Mouse (Mus musculus) heart, embryonic 14.5 days (tissue): ENCODE measurements at regions not wholly inside any gene's neighbourhood (a gene's known extent, or its start where the extent isn't known, plus 50 kb on each side); places are given as distances from the start of the nearest gene placed in this dataset.

Experiments
- ATAC-seq: fragments of 200-750 bp; cut with Nextera tagmentation; 2 replicates; pipeline ENCODE4 v1.8.0; 2017; ENCODE audit warnings: low read depth, moderate TSS enrichment; ENCODE audit not compliant: insufficient number of reproducible peaks, insufficient read depth, low FRiP score
- H3K27ac ChIP-seq, 2 experiments: fragments of 200-500 bp in 1 of 2; fragments of 300-500 bp in 1 of 2; sonication (generic) in 1 of 2; replicated peaks in 1 of 2; 2 replicates each; pipeline ENCODE4 v1.5.1; 2012 to 2014; ENCODE audit warnings: low read depth in 2 of 2, low read length in 2 of 2, control low read depth in 1 of 2, mild to moderate bottlenecking in 1 of 2, mixed read lengths in 1 of 2; ENCODE audit not compliant: control insufficient read depth in 1 of 2, insufficient read depth in 1 of 2
- H3K27me3 ChIP-seq: fragments of 300-500 bp; sonication (generic); 2 replicates; pipeline ENCODE4 v1.6.1; 2014; ENCODE audit warnings: mild to moderate bottlenecking, low read length, control low read depth; ENCODE audit not compliant: control insufficient read depth, insufficient read depth
- H3K36me3 ChIP-seq: fragments of 300-500 bp; sonication (generic); 2 replicates; pipeline ENCODE4 v1.6.1; 2014; ENCODE audit warnings: mild to moderate bottlenecking, control low read depth, low read length, mixed read lengths; ENCODE audit not compliant: control insufficient read depth, insufficient read depth
- H3K4me1 ChIP-seq, 2 experiments: fragments of 200-500 bp in 1 of 2; fragments of 300-500 bp in 1 of 2; sonication (generic) in 1 of 2; 2 replicates each; pipeline ENCODE4 v1.6.1; 2012 to 2014; ENCODE audit warnings: low read length in 2 of 2, control low read depth in 1 of 2, mixed read lengths in 1 of 2; ENCODE audit not compliant: control insufficient read depth in 2 of 2, insufficient read depth in 2 of 2
- H3K4me2 ChIP-seq: fragments of 300-500 bp; sonication (generic); 2 replicates; pipeline ENCODE4 v1.6.1; 2014; ENCODE audit warnings: mild to moderate bottlenecking, low read length
- H3K4me3 ChIP-seq, 2 experiments: fragments of 200-500 bp in 1 of 2; fragments of 300-500 bp in 1 of 2; sonication (generic) in 1 of 2; 2 replicates each; pipeline ENCODE4 v1.5.1; 2012 to 2014; ENCODE audit warnings: low read length in 2 of 2, mild to moderate bottlenecking in 2 of 2, control low read depth in 1 of 2, low read depth in 1 of 2, moderate library complexity in 1 of 2; ENCODE audit not compliant: control insufficient read depth in 1 of 2, insufficient read depth in 1 of 2
- H3K9ac ChIP-seq: fragments of 300-500 bp; sonication (generic); 2 replicates; pipeline ENCODE4 v1.6.1; 2014; ENCODE audit warnings: mild to moderate bottlenecking, low read length
- H3K9me3 ChIP-seq: fragments of 300-500 bp; sonication (generic); 2 replicates; pipeline ENCODE4 v1.6.1; 2016; ENCODE audit warnings: low read length, control low read depth; ENCODE audit not compliant: control insufficient read depth
- WGBS: fragments of 180-500 bp; shearing (Covaris S2); extraction: QIAGEN DNeasy Blood & Tissue Kit; methylation state at CpG from one replicate; pipeline ENCODE4 v1.1.7; 2014; 5-methylcytosine and 5-hydroxymethylcytosine counted together

GRCm38 (mm10) chr9:16906155-16906554 is 405.1 kb upstream of the Fat3 start:
- no peak for ATAC-seq
- H3K9ac ChIP-seq, result no peak overlapping the region
- no peaks in the 10 kb centered on the region for H3K9me3 ChIP-seq
- no peaks in the 10 kb centered on the region for H3K36me3 ChIP-seq
- H3K27me3 ChIP-seq, result no peaks in the 10 kb centered on the region
- H3K4me2 ChIP-seq, result no peak overlapping the region
- no peak overlapping the region for H3K27ac ChIP-seq
- no peaks in the 10 kb centered on the region for H3K4me1 ChIP-seq
- H3K4me3 ChIP-seq, result no peak overlapping the region

DNA sequence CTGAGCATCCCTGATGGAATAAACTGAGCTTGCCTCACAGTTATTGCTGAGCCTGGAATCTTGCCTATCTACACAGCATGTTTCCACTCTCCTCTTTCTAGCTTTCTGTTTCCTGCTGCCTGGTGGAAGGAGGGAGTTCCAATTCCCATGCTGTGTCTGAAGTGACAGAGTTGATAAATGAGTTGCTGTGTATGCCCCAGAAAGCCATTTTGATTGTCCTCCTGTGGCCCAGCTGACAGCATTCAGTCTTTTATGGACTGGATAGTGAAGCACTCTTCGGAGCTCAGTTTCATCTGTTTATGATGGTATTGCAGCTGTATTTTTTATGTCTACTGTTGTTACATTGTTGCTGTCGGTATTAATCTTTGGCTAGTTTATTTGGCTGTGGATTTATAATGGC is 398.0 kb upstream of the Fat3 start:
- no peak overlapping the region for H3K4me2 ChIP-seq
- H3K27me3 ChIP-seq, result no peaks in the 10 kb centered on the region
- ATAC-seq, result no peak
- WGBS, result 70% methylated on average over 2 of the region's 2 CpGs
- H3K9me3 ChIP-seq, result no peaks in the 10 kb centered on the region
- no peak overlapping the region for H3K4me3 ChIP-seq
- H3K9ac ChIP-seq, result no peak overlapping the region
- H3K4me1 ChIP-seq, result no peaks in the 10 kb centered on the region
- H3K36me3 ChIP-seq, result no peaks in the 10 kb centered on the region
- no peak overlapping the region for H3K27ac ChIP-seq

DNA sequence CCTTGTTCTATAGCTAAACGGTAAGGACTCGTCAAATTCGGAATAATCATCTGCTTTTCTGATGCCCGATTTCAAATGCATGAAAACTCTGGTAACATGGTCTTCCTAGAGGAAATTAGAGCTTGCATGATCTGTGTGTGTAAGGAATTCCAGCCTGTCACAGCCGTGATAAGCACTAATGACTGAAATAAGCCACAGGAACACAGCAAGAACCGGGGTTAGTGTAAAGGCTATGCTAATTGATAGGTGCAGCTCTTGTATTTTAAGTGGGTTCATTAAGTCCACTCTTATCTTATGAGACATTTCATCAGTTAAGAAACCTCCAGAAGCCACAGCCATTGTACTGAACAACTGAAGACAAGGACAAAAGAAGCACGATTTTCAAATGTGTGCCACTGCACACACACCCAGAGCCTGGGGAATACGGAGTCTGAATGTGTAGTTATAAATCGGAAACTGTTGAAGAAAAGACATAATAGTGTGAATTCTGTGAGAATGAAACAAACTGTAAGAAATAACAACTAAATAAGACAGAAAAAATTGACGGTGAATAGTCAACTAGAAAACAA is 351.5 kb upstream of the Fat3 start:
- no peaks in the 10 kb centered on the region for H3K9me3 ChIP-seq
- ATAC-seq, result no peak
- 66% methylated on average over 10 of the region's 10 CpGs for WGBS

GRCm38 (mm10) chr9:16808494-16808893 is 307.4 kb upstream of the Fat3 start:
- Histone ChIP-seq H3K36me3 (no peaks in the 10 kb centered on the region), H3K27ac (no peak overlapping the region), H3K9me3 (no peaks in the 10 kb centered on the region), H3K27me3 (no peaks in the 10 kb centered on the region), H3K9ac (no peak overlapping the region), H3K4me1 (no peaks in the 10 kb centered on the region), H3K4me3 (no peak overlapping the region), H3K4me2 (no peak overlapping the region)
- no peak for ATAC-seq
- 52% methylated on average over 2 of the region's 2 CpGs for WGBS

More for the DNA sequence above, 351.5 kb upstream of the Fat3 start:
- no peak overlapping the region for H3K4me3 ChIP-seq
- no peak overlapping the region for H3K9ac ChIP-seq
- no peaks in the 10 kb centered on the region for H3K4me1 ChIP-seq
- no peaks in the 10 kb centered on the region for H3K27me3 ChIP-seq
- no peak overlapping the region for H3K27ac ChIP-seq
- no peak overlapping the region for H3K4me2 ChIP-seq
- H3K36me3 ChIP-seq, result no peaks in the 10 kb centered on the region

DNA sequence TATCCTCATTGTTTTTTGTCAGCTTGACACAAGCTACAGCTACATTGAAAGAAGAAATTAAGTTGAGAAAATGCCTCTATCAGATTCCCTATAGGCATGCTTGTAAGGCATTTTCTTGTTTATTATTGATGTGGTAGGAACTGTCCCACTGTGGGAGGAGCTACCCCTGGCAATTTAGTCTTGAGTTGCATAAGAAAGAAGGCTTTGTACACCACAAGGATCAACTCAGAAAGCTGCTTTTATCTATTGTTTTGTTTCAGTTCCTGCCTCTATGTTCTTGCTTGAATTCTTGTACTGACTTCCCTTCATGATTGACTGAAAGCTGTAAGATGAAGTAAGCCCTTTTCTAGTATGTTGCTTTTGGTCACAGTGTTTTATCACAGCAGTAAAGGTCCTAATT is 271.8 kb upstream of the Fat3 start:
- no peak overlapping the region for H3K4me3 ChIP-seq
- H3K27ac ChIP-seq, result no peak overlapping the region
- H3K9me3 ChIP-seq, result no peaks in the 10 kb centered on the region
- no peak overlapping the region for H3K4me2 ChIP-seq
- H3K27me3 ChIP-seq, result no peaks in the 10 kb centered on the region
- no peaks in the 10 kb centered on the region for H3K4me1 ChIP-seq
- no peak overlapping the region for H3K9ac ChIP-seq
- no peaks in the 10 kb centered on the region for H3K36me3 ChIP-seq
- ATAC-seq, result no peak

DNA sequence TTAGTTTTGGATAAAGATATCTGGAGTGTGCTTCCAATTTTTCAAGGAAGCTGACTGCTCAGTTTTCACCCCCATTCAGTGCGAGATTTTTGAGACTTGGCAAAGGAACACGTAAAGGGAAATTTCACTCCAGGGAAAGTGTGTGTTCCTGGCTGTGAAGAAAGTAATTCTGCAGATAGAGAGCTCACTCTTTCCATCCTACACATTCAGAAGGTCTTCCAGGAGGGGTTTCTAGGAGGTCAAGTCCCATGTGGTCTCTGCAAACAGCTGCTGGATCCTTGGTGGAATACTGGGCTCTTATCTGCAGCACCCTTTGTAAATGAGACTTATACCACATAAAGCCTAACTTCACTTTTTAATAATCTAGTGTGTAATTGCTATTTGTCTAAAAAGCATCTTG is 226.6 kb upstream of the Fat3 start:
- Histone ChIP-seq H3K27ac (no peak overlapping the region), H3K9me3 (no peaks in the 10 kb centered on the region), H3K9ac (no peak overlapping the region), H3K4me1 (no peaks in the 10 kb centered on the region), H3K36me3 (no peaks in the 10 kb centered on the region), H3K4me3 (no peak overlapping the region), H3K4me2 (no peak overlapping the region), H3K27me3 (no peaks in the 10 kb centered on the region)
- no peak for ATAC-seq
- 75% methylated on average over 2 of the region's 2 CpGs for WGBS

DNA sequence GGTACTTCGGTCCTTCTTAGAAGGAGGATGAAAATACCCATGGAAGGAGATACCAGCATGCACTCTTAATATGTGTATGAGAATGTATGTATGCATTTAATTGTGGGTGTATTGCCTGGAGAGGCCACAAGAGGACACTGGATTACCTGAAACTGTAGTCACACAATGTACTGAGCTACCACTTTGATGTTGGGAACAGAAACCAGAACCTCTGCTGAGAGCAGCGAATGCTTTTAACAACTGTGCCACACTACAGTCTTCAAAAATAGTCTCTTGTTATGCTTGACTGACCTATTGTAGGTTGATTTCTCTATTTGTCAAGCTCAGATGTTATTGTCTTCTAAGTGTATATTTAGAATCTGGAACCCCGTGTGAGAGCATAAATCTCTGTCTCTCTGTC is 201.3 kb upstream of the Fat3 start:
- ATAC-seq, result no peak
- no peaks in the 10 kb centered on the region for H3K27me3 ChIP-seq

GRCm38 (mm10) chr9:16661527-16661926 is 160.4 kb upstream of the Fat3 start:
- Histone ChIP-seq H3K4me3 (no peak overlapping the region), H3K9ac (no peak overlapping the region), H3K4me1 (no peaks in the 10 kb centered on the region), H3K27me3 (no peaks in the 10 kb centered on the region), H3K9me3 (no peaks in the 10 kb centered on the region), H3K4me2 (no peak overlapping the region), H3K27ac (no peak overlapping the region), H3K36me3 (no peaks in the 10 kb centered on the region)
- WGBS, result 70% methylated on average over 2 of the region's 2 CpGs
- ATAC-seq, result no peak

More for the DNA sequence above, 201.3 kb upstream of the Fat3 start:
- 76% methylated on average over 3 of the region's 3 CpGs for WGBS
- H3K4me2 ChIP-seq, result no peak overlapping the region
- H3K27ac ChIP-seq, result no peak overlapping the region
- no peak overlapping the region for H3K4me3 ChIP-seq
- H3K9ac ChIP-seq, result no peak overlapping the region
- no peaks in the 10 kb centered on the region for H3K36me3 ChIP-seq
- no peaks in the 10 kb centered on the region for H3K4me1 ChIP-seq
- H3K9me3 ChIP-seq, result peaks cover 3% of the 10 kb centered on the region; the same call in 1 of the 2 replicates
